Mouse (Mus musculus) cerebellum, adult 2 months (tissue): Measurements from ENCODE around the gene Aip.

Experiments
- CTCF ChIP-seq: fragments of 200-500 bp; IDR thresholded peaks from 2 replicates; pipeline ENCODE4 v1.5.1; 2011; ENCODE audit warnings: low read depth, mild to moderate bottlenecking, control low read depth, low read length, moderate library complexity, borderline replicate concordance; ENCODE audit not compliant: insufficient read depth
- POLR2A ChIP-seq: fragments of 200-500 bp; IDR thresholded peaks from 2 replicates; pipeline ENCODE4 v1.6.1; 2011; ENCODE audit warnings: low read length, control low read depth, borderline replicate concordance; ENCODE audit not compliant: insufficient read depth

- TF ChIP-seq POLR2A (no peak), CTCF (no peak)
Measured at GRCm38 (mm10) chr19:4134354-4134753, 8.7 kb upstream of the Aip start.
